Mouse (Mus musculus) left cerebral cortex, postnatal 10 days (tissue): ENCODE data around the gene Me3. TPM values are rescaled to one million over a fixed set of nuclear protein-coding genes. Genes with fewer than 3 reads are reported as not detected.
"Not testable (repeated sequence)": the region's sequence is repeated elsewhere in the genome, so short reads cannot be mapped to it uniquely, and the experiment has no call there.

Experiments
- DNase-seq, 2 experiments: peaks; one replicate each; pipeline ENCODE4 v3.0.0; 2021 to 2022; ENCODE audit warnings: low spot score in 2 of 2, mixed read lengths in 1 of 2; ENCODE audit errors: extremely low spot score in 1 of 2
- intact Hi-C: fragments of 180-260 bp; cut with DNase I; formaldehyde crosslinking; loops from one replicate; pipeline ENCODE4 v1.15.1; 2025
- total RNA-seq, 2 experiments: library from RNA; stranded (reverse); gene quantifications; 2 replicates each; pipeline ENCODE4 v1.2.3; 2021

Gene Me3
- total RNA-seq, 2 experiments from 2014 or later, result 64.2 to 67.3 TPM

GRCm38 (mm10) chr7:89717521-89717920, 85.3 kb downstream of the Me3 start:
- intact Hi-C loops, result loop anchor here (5.0 kb wide), 1 partner anchor 40 kb away; no protein-coding TSS in a partner anchor

GRCm38 (mm10) chr7:89718264-89718663, 86.1 kb downstream of the Me3 start:
- intact Hi-C loops, result loop anchor here (5.0 kb wide), 1 partner anchor 41 kb away; no protein-coding TSS in a partner anchor
- DNase-seq, result no peak

More at GRCm38 (mm10) chr7:89717521-89717920, 85.3 kb downstream of the Me3 start:
- no peak for DNase-seq

GRCm38 (mm10) chr7:89720256-89720655, 88.1 kb downstream of the Me3 start:
- no peak for DNase-seq
- intact Hi-C loops, result no loop called here

GRCm38 (mm10) chr7:89726712-89727111, 94.5 kb downstream of the Me3 start:
- DNase-seq, result no peak
- intact Hi-C loops, result no loop called here

- DNase-seq, result no peak
- intact Hi-C loops, result no loop called here
Measured at GRCm38 (mm10) chr7:89727615-89728014, 95.4 kb downstream of the Me3 start.

- DNase-seq, result no peak
- intact Hi-C loops, result no loop called here
Measured at GRCm38 (mm10) chr7:89728393-89728792, 96.2 kb downstream of the Me3 start.

- intact Hi-C loops, result no loop called here
- no peak for DNase-seq
Measured at GRCm38 (mm10) chr7:89730514-89730913, 98.3 kb downstream of the Me3 start.

- intact Hi-C loops, DNase-seq: not testable (repeated sequence)
Measured at GRCm38 (mm10) chr7:89731115-89731514, 98.9 kb downstream of the Me3 start.

GRCm38 (mm10) chr7:89748415-89748814, 116.2 kb downstream of the Me3 start:
- intact Hi-C loops, result no loop called here

GRCm38 (mm10) chr7:89749183-89749582, 117.0 kb downstream of the Me3 start:
- DNase-seq, result no peak
- intact Hi-C loops, result no loop called here

More at GRCm38 (mm10) chr7:89748415-89748814, 116.2 kb downstream of the Me3 start:
- no peak for DNase-seq

GRCm38 (mm10) chr7:89766678-89767508, 134.7 kb downstream of the Me3 start:
- no peak for DNase-seq
- intact Hi-C loops, result no loop called here

GRCm38 (mm10) chr7:89769106-89769896, 137.1 kb downstream of the Me3 start:
- intact Hi-C loops, result no loop called here
- no peak for DNase-seq

GRCm38 (mm10) chr7:89770021-89770420, 137.8 kb downstream of the Me3 start:
- intact Hi-C loops, result no loop called here
- no peak for DNase-seq

GRCm38 (mm10) chr7:89772906-89773305, 140.7 kb downstream of the Me3 start:
- no peak for DNase-seq
- intact Hi-C loops, result no loop called here

- intact Hi-C loops, result no loop called here
- DNase-seq, result peak in 1 of 2 experiments; percentile 47
Measured at GRCm38 (mm10) chr7:89773352-89773921, 141.2 kb downstream of the Me3 start.

GRCm38 (mm10) chr7:89773926-89774325, 141.7 kb downstream of the Me3 start:
- peak in 1 of 2 experiments; percentile 23 for DNase-seq
- intact Hi-C loops, result no loop called here

GRCm38 (mm10) chr7:89775848-89776247, 143.7 kb downstream of the Me3 start:
- DNase-seq, result no peak
- intact Hi-C loops, result no loop called here

GRCm38 (mm10) chr7:89781391-89781790, 149.2 kb downstream of the Me3 start:
- no peak for DNase-seq
- intact Hi-C loops, result no loop called here

- DNase-seq, result no peak
- intact Hi-C loops, result no loop called here
Measured at GRCm38 (mm10) chr7:89787735-89788134, 155.5 kb downstream of the Me3 start.
